Mouse (Mus musculus) lung, adult 2 months (tissue): ENCODE data around the gene Stk32c. TPM values are rescaled to one million over a fixed set of nuclear protein-coding genes. Genes with fewer than 3 reads are reported as not detected.

Source experiments
- DNase-seq: peaks from one replicate; pipeline ENCODE4 v3.0.0; 2022
- H3K4me1 ChIP-seq: fragments of 200-500 bp; 2 replicates; pipeline ENCODE4 v1.6.1; 2011; ENCODE audit warnings: low read length; ENCODE audit not compliant: control insufficient read depth, insufficient read depth
- H3K4me3 ChIP-seq: fragments of 200-500 bp; replicated peaks from 2 replicates; pipeline ENCODE3; 2011; ENCODE audit warnings: low read depth, mild to moderate bottlenecking, control low read depth, low read length; ENCODE audit errors: extremely low read depth
- CTCF ChIP-seq: fragments of 200-500 bp; IDR thresholded peaks from 2 replicates; pipeline ENCODE4 v1.5.1; 2011; ENCODE audit warnings: mild to moderate bottlenecking, low read length, control low read depth; ENCODE audit not compliant: insufficient read depth
- POLR2A ChIP-seq: fragments of 200-500 bp; IDR thresholded peaks from 2 replicates; pipeline ENCODE4 v1.6.1; 2011; ENCODE audit warnings: low read depth, mild to moderate bottlenecking, control low read depth, low read length, borderline replicate concordance; ENCODE audit errors: extremely low read depth
- WGBS: fragments of 180-500 bp; shearing (Covaris S2); methylation state at CpG from one replicate; pipeline ENCODE4 v1.1.7; 2018; 5-methylcytosine and 5-hydroxymethylcytosine counted together
- polyA plus RNA-seq: library from polyadenylated mRNA; depleted of rRNA; stranded (reverse); fragments of >200 nt; gene quantifications from 2 replicates; pipeline ENCODE4 v1.2.3, GENCODE M21; 2012

Stk32c gene
- polyA plus RNA-seq, 1 experiment, result 1.5 TPM

DNA sequence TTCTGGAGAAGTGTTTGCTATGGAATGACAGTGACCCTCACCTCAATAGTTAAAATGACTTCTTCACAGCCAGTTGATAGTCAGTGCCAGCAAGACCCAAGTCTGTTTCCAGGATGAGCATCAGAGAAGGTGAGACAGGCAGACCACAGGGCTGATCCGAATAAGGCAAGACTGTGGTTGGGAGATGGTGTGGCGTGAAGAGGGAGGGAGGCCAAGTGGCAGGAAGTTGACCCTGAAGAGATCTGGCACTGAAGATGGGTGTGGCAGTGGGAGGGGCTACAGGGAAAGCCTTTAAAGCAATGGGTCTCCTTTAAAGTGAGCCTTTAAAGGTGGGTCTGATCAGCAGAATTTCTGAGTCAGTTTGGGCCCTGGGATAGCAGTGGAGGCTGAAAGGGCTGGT lies 55.6 kb downstream of the Stk32c start:
- Histone ChIP-seq H3K4me3 (no peak overlapping the region), H3K4me1 (peaks cover 6% of the 10 kb centered on the region; the same call in 1 of the 2 replicates)
- no peak for TF ChIP-seq POLR2A
- no peak for TF ChIP-seq CTCF
- no peak for DNase-seq
- 41% methylated on average over 2 of the region's 2 CpGs for WGBS

DNA sequence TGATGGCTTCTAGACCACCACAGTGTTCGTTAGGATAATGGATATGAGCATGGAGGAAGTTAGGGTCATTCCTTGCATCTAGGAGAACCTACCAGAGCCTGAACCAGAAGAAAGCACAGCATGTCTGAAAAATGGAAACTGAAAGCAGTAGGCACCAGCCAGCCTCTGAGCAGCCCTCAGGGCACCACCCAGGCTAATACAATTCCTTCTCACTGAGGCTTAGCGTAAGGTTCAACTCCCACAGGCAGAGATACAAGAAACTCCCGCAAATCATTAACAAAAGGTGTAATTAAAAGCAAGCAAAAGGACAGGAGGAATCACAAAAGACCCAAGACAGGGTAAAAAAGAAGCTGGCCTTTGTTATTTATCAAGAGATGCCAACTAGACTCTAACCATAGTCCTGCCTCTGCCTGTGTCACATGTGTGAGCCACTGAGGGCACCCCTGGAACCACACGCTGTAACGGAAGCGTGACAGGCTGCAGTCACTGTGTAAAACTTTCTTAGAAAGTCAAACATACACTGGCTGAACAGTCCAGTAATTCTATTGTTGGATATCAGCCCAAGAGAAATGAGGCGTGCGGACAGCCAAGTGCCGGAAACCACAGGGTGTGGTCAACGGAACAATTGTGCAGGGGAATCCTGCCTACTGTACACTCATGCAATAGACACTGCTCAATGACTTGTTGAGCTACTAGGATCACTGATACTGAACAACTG lies 56.6 kb downstream of the Stk32c start:
- DNase-seq, result no peak
- Histone ChIP-seq H3K4me1 (peaks cover 6% of the 10 kb centered on the region; the same call in 1 of the 2 replicates), H3K4me3 (no peak overlapping the region)
- 35% methylated on average over 10 of the region's 10 CpGs for WGBS
- TF ChIP-seq POLR2A (no peak), CTCF (no peak)

GRCm38 (mm10) chr7:139152927-139153326 lies 60.2 kb downstream of the Stk32c start:
- Histone ChIP-seq H3K4me1 (peaks cover 6% of the 10 kb centered on the region; the same call in 1 of the 2 replicates), H3K4me3 (no peak overlapping the region)
- whole genome bisulfite sequencing, result 33% methylated on average over 7 of the region's 7 CpGs
- no peak for DNase-seq
- TF ChIP-seq POLR2A (no peak), CTCF (no peak)

- no peak for DNase-seq
- no peak for TF ChIP-seq POLR2A
- no peak for TF ChIP-seq CTCF
- 39% methylated on average over 10 of the region's 10 CpGs for WGBS
- H3K4me1 ChIP-seq, result peaks cover 2% of the 10 kb centered on the region; the same call in 1 of the 2 replicates
- H3K4me3 ChIP-seq, result no peak overlapping the region
These were observed 62.0 kb downstream of the Stk32c start for GRCm38 (mm10) chr7:139151116-139151515.

GRCm38 (mm10) chr7:139149373-139149772 lies 63.7 kb downstream of the Stk32c start:
- no peak for TF ChIP-seq POLR2A
- no peak for TF ChIP-seq CTCF
- no peak for DNase-seq
- no peak overlapping the region for H3K4me3 ChIP-seq
- H3K4me1 ChIP-seq, result no peaks in the 10 kb centered on the region; the same call in 1 of the 2 replicates
- WGBS, result 54% methylated on average over 7 of the region's 7 CpGs

GRCm38 (mm10) chr7:139147360-139147759 lies 65.7 kb downstream of the Stk32c start:
- Histone ChIP-seq H3K4me3 (no peak overlapping the region), H3K4me1 (no peaks in the 10 kb centered on the region; the same call in 1 of the 2 replicates)
- DNase-seq, result no peak
- WGBS, result 40% methylated on average over 4 of the region's 4 CpGs
- TF ChIP-seq POLR2A (no peak), CTCF (no peak)

GRCm38 (mm10) chr7:139145891-139146290 lies 67.2 kb downstream of the Stk32c start:
- TF ChIP-seq POLR2A (no peak), CTCF (no peak)
- 46% methylated on average over 7 of the region's 7 CpGs for WGBS
- no peaks in the 10 kb centered on the region; the same call in 1 of the 2 replicates for H3K4me1 ChIP-seq
- DNase-seq, result no peak
- H3K4me3 ChIP-seq, result no peak overlapping the region

- H3K4me3 ChIP-seq, result no peak overlapping the region
- TF ChIP-seq POLR2A, result no peak
- TF ChIP-seq CTCF, result no peak
- WGBS, result 48% methylated on average over 1 of the region's 1 CpGs
- H3K4me1 ChIP-seq, result no peaks in the 10 kb centered on the region; the same call in 1 of the 2 replicates
- no peak for DNase-seq
These were observed 69.3 kb downstream of the Stk32c start for GRCm38 (mm10) chr7:139143785-139144184.

- no peaks in the 10 kb centered on the region for H3K4me1 ChIP-seq
- 56% methylated on average over 11 of the region's 11 CpGs for whole genome bisulfite sequencing
- TF ChIP-seq CTCF, result no peak
- DNase-seq, result no peak
- no peak overlapping the region for H3K4me3 ChIP-seq
These were observed 73.1 kb downstream of the Stk32c start for GRCm38 (mm10) chr7:139139921-139140461.

- 73% methylated on average over 5 of the region's 5 CpGs for WGBS
- Histone ChIP-seq H3K4me3 (no peak overlapping the region), H3K4me1 (no peaks in the 10 kb centered on the region)
- TF ChIP-seq POLR2A (no peak), CTCF (no peak)
- no peak for DNase-seq
These were observed 76.1 kb downstream of the Stk32c start for GRCm38 (mm10) chr7:139136906-139137491.
